In the genomic region with DNA sequence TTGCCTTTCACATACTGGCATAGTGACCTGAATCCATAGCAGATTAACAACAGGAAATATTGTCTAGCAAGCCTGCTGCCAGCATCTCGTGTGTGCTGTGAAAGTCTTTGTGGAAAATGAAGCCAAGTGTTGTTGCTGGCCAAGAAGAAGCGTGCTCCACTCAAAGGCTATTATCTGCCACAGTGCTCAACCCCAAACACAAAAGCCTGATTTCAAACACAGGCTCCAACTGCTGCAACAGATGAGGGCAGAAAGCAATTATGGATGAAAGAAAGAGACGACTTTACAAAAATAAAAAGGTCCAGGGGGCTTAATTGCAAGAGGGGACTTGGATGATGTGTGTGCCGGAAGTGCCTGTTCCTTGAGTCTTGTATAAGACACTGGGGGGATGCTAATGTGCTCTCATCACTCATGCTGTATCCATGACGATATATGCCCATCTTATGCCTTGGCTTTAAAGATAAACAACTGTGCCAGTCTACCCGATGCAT, we compare ENCODE assay signal across 13 mouse cellular contexts.
DNase-seq lines count a peak whose midpoint lies in the region; ATAC-seq and TF ChIP-seq lines count a peak whose summit lies in the region.
"Had no signal": no experiment of that assay in that cellular context is flagged by ENCODE, and none has a peak within 500 bp of the region (broad histone marks: within the 10 kb centered on the region; RNA-seq: fewer than 3 reads in every experiment).

No protein-coding gene starts in this region.

- no peaks in the 10 kb centered on the region for H3K9me3 ChIP-seq in hindbrain, embryonic 12.5 days (replicated peaks)

- peak overlapping the region; percentile 95 for H3K27ac ChIP-seq in embryonic fibroblast, embryonic 13.5 days (ENCODE audit: insufficient read depth, low read length)
- H3K27ac ChIP-seq in hindbrain, embryonic 12.5 days: peak overlapping the region; percentile 25
- H3K27ac ChIP-seq: macrophage had no signal

- TF ChIP-seq CTCF in embryonic fibroblast, embryonic 13.5 days (IDR thresholded peaks at IDR 0.05; ENCODE audit: borderline replicate concordance, insufficient read depth, low read length): no peak
- no peak for TF ChIP-seq CTCF in lung, adult 2 months (IDR thresholded peaks at IDR 0.05; ENCODE audit: insufficient read depth, low read length)

- ATAC-seq in hindbrain, embryonic 12.5 days (ENCODE audit: low FRiP score): no peak
- ATAC-seq in megakaryocyte-erythroid progenitor cell, adult 5-6 weeks (replicated peaks; ENCODE audit: low FRiP score, low TSS enrichment, poor library complexity, severe bottlenecking): no peak

- no peaks in the 10 kb centered on the region for H3K27me3 ChIP-seq in hindbrain, embryonic 12.5 days
- no peaks in the 10 kb centered on the region for H3K27me3 ChIP-seq in myocyte (ENCODE audit: control insufficient read depth, insufficient read depth, insufficient read length)
- H3K27me3 ChIP-seq: CH12.LX had no signal

- WGBS in hindbrain, embryonic 12.5 days: 37% methylated on average over 6 of the region's 6 CpGs
- 59% methylated on average over 6 of the region's 6 CpGs for WGBS in lung, adult 2 months

- H3K4me3 ChIP-seq in embryonic fibroblast, embryonic 13.5 days (ENCODE audit: insufficient read depth, low read length): no peak overlapping the region
- H3K4me3 ChIP-seq in hindbrain, embryonic 12.5 days: no peak overlapping the region
- H3K4me3 ChIP-seq in myocyte: no peak overlapping the region
- H3K4me3 ChIP-seq in lung, adult 2 months (replicated peaks; ENCODE audit: extremely low read depth, low read depth, low read length): no peak overlapping the region

- H3ac ChIP-seq in myocyte (ENCODE audit: control insufficient read depth, insufficient read length): no peak overlapping the region

- H3K9ac ChIP-seq in hindbrain, embryonic 12.5 days: no peak overlapping the region

- no peaks in the 10 kb centered on the region for H3K79me2 ChIP-seq in myocyte (ENCODE audit: control insufficient read depth, insufficient read depth)

- H3K4me2 ChIP-seq in hindbrain, embryonic 12.5 days (replicated peaks): no peak overlapping the region
- H3K4me2 ChIP-seq in myocyte (ENCODE audit: low read depth): peak overlapping the region; percentile 65

- intact Hi-C loops in left cerebral cortex, postnatal 4 days (cut with DNase I): no loop called here

- peaks cover 23% of the 10 kb centered on the region for H3K4me1 ChIP-seq in embryonic fibroblast, embryonic 13.5 days (ENCODE audit: control insufficient read depth, insufficient read depth, low read length)
- H3K4me1 ChIP-seq in hindbrain, embryonic 12.5 days: peaks cover 31% of the 10 kb centered on the region
- no peaks in the 10 kb centered on the region for H3K4me1 ChIP-seq in lung, adult 2 months (ENCODE audit: control insufficient read depth, insufficient read depth, low read length)

- DNase-seq in left cerebral cortex, postnatal 4 days: peak; percentile 35
- DNase-seq in left cerebral cortex, adult 11 months (ENCODE audit: low spot score): no peak
- DNase-seq in thymus, postnatal 10 days (ENCODE audit: low spot score in 2 of 2): no peak
- no peak for DNase-seq in lung, adult 2 months
- DNase-seq: adrenal gland, adult 8-10 months; heart, adult 11 months; liver had no signal

- no peak for TF ChIP-seq POLR2A in embryonic fibroblast, embryonic 13.5 days (IDR thresholded peaks at IDR 0.05; ENCODE audit: low read depth, low read length)
- TF ChIP-seq POLR2A in myocyte (IDR thresholded peaks at IDR 0.05; ENCODE audit: insufficient read length, low read depth): no peak
- no peak for TF ChIP-seq POLR2A in lung, adult 2 months (IDR thresholded peaks at IDR 0.05; ENCODE audit: borderline replicate concordance, extremely low read depth, low read depth, low read length)

- no peaks in the 10 kb centered on the region for H3K36me3 ChIP-seq in hindbrain, embryonic 12.5 days
- H3K36me3 ChIP-seq in myocyte (ENCODE audit: control insufficient read depth, insufficient read depth): no peaks in the 10 kb centered on the region

TF ChIP-seq in myocyte, 11 proteins besides CTCF, POLR2A, EP300 and RAD21:
- TF ChIP-seq REST (IDR thresholded peaks at IDR 0.05; ENCODE audit: insufficient read depth, insufficient read length) (no peak), MYOG (IDR thresholded peaks at IDR 0.05; ENCODE audit: control insufficient read depth in 1 of 3, insufficient read depth in 1 of 3, insufficient read length in 2 of 3, low read depth in 2 of 3) (no peak), TCF12 (IDR thresholded peaks at IDR 0.05; ENCODE audit: insufficient read depth, poor library complexity, severe bottlenecking) (no peak), E2F4 (IDR thresholded peaks at IDR 0.05; ENCODE audit: insufficient read depth) (no peak), MYOD1 (IDR thresholded peaks at IDR 0.05; ENCODE audit: control insufficient read depth in 1 of 3, insufficient read length in 2 of 3, low read depth in 2 of 3) (no peak), CEBPB (IDR thresholded peaks at IDR 0.05; ENCODE audit: insufficient read depth, poor library complexity, severe bottlenecking) (no peak), TCF3 (IDR thresholded peaks at IDR 0.05; ENCODE audit: insufficient read length, low read depth) (no peak), POLR2AphosphoS2 (IDR thresholded peaks at IDR 0.05; ENCODE audit: insufficient read length, low read depth) (no peak), SRF (IDR thresholded peaks at IDR 0.05; ENCODE audit: control insufficient read depth, insufficient read length, low read depth) (no peak), USF1 (IDR thresholded peaks at IDR 0.05; ENCODE audit: low read depth) (no peak), MAX (IDR thresholded peaks at IDR 0.05; ENCODE audit: low read depth) (no peak)
